Mouse (Mus musculus) gastrocnemius, postnatal 14 days (tissue): ENCODE measurements around the gene 1110051M20Rik. TPM values are rescaled to one million over a fixed set of nuclear protein-coding genes. Genes with fewer than 3 reads are reported as not detected.
A peak's percentile ranks its signal among the peaks of the same experiment; 100 is the strongest.

Experiments used
- DNase-seq: peaks from one replicate; pipeline ENCODE4 v3.0.0; 2021; ENCODE audit warnings: mixed read lengths
- intact Hi-C: fragments of 180-260 bp; cut with DNase I; formaldehyde crosslinking; loops from one replicate; pipeline ENCODE4 v1.15.1; 2025; ENCODE audit warnings: low total_unique reads
- total RNA-seq, 2 experiments: library from RNA; stranded (reverse); gene quantifications; 2 replicates each; pipeline ENCODE4 v1.2.3; 2021

Gene 1110051M20Rik
- total RNA-seq, 2 experiments from 2014 or later, result 11.3 to 13.2 TPM

DNA sequence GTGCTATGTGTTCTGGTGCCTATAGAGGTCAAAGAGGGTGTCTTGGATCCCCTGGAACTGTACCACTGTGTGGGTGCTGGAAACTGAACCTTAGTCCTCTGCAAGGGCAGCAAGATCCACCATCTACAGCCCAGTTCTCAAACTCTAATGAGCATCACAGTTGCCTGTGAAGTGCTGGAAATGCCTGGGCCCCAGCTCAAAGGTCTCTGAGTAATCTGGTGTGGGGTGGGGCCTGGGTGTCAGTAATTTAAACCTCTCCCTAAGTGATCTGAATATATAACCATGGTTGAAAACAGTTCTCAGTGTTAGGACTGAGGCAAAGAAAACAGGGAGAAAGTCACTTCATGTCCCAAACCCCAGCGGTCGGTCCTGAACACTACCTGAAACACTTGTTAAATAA lies 81.2 kb downstream of the 1110051M20Rik start:
- DNase-seq, result no peak
- intact Hi-C loops, result no loop called here

GRCm38 (mm10) chr2:91361068-91361528 lies 83.4 kb downstream of the 1110051M20Rik start:
- peak; percentile 47 for DNase-seq
- intact Hi-C loops, result no loop called here

GRCm38 (mm10) chr2:91355767-91356166 lies 88.7 kb downstream of the 1110051M20Rik start:
- intact Hi-C loops, result loop anchor here (10.0 kb wide), 1 partner anchor 51 kb away; no protein-coding TSS in a partner anchor
- no peak for DNase-seq

DNA sequence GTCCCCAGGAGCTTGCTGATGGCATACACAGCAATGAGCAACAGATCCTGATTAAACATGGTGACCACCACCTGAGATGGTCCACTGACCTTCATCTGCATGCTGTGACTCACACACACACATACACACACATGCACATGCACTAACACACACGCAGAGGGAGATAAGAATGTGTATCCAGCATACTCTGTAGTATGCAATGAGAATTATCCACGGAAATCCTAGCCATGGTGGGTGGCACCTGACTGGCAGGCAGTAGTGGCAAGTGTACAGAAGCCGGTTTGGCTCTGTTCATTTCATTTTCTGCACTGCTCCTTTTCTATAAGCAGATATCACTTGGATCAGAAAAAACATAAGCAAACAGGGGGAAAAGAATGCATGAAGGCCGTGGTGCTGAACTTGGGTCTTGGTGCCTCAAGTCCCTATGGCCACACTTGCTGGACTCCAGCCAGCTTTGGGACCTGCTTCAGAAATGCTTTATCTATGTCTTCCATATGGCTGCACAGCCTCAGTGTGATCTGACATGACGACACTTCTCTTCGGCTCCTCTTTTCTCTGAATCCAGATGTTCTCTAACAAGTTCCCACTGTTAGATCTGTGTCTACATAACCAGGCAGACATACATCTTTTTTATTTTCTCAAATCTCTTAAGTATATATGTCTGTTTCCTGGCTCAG lies 89.6 kb downstream of the 1110051M20Rik start:
- intact Hi-C loops, result loop anchor here (10.0 kb wide), 1 partner anchor 50 kb away; no protein-coding TSS in a partner anchor
- no peak for DNase-seq

- intact Hi-C loops, result loop anchor here (10.0 kb wide), 1 partner anchor 49 kb away; no protein-coding TSS in a partner anchor
- no peak for DNase-seq
Measured at GRCm38 (mm10) chr2:91353854-91354253, 90.7 kb downstream of the 1110051M20Rik start.

DNA sequence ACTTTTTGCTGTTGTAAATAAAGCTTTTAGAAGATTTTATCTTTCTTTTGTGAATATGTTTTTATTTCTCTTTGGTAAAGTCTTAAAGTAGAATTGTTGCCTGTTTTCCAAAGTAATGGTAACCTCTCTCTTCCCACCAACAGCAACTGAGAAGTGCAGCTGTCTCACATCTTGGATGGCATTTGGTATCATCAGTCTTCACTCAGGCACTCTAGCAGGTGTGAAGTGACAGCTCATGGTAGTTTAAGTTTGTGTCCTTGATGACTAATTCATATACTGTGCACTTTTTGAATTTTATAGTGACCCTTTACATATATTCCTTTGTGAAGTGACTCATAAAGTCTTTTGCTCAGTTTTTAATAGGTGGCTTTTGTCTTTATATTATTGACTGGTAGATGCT lies 92.7 kb downstream of the 1110051M20Rik start:
- intact Hi-C loops, result loop anchor here (10.0 kb wide), 1 partner anchor 47 kb away; no protein-coding TSS in a partner anchor
- DNase-seq, result no peak

GRCm38 (mm10) chr2:91349974-91350457 lies 94.5 kb downstream of the 1110051M20Rik start:
- intact Hi-C loops, result loop anchor here (10.0 kb wide), 1 partner anchor 45 kb away; no protein-coding TSS in a partner anchor
- no peak for DNase-seq

- DNase-seq, result no peak
Measured at GRCm38 (mm10) chr2:91348936-91349335, 95.6 kb downstream of the 1110051M20Rik start.

DNA sequence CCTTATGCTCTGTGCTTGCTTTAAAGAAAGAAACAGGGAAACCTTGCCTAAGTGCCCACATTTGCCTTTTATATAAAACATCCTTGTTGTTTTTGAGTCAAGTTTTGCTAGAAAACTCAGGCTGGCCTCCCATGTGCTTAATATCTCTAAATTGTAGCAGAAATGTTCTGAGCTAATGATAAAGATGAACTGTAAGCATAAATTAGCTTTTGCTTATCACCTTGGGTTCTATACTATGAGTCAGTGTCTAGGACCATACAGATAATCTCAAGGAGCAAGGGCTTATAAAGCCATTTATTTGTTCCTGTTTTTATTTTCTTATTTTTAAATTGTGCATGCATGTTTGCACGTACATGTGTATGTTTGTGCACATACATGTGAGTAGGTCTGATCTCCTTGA lies 98.9 kb downstream of the 1110051M20Rik start:
- intact Hi-C loops, result no loop called here
- DNase-seq, result no peak

More at GRCm38 (mm10) chr2:91348936-91349335, 95.6 kb downstream of the 1110051M20Rik start:
- intact Hi-C loops, result no loop called here

DNA sequence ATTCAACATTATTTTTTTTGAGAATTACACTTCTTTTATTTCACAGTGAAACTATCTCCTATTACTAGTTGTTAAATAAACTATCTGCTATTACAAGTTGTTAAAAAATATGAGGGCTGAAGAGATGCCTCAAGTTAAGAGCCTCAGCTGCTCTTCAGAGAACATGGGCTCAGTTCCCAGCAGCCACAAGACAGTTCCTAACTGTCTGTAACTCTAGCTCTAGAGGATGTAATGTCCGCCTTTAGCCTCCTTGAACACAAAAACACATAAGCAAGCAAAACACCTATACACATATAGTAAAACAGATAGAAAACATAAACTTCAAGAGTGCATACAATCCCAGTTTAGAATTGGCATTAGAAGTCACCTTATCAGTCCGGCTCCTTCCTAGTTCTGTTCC lies 104.9 kb downstream of the 1110051M20Rik start:
- DNase-seq, result no peak
- intact Hi-C loops, result no loop called here

GRCm38 (mm10) chr2:91335128-91335527 lies 109.4 kb downstream of the 1110051M20Rik start:
- intact Hi-C loops, result no loop called here
- DNase-seq, result peak; percentile 75

- intact Hi-C loops, result no loop called here
Measured at GRCm38 (mm10) chr2:91331051-91331843, 113.3 kb downstream of the 1110051M20Rik start.

DNA sequence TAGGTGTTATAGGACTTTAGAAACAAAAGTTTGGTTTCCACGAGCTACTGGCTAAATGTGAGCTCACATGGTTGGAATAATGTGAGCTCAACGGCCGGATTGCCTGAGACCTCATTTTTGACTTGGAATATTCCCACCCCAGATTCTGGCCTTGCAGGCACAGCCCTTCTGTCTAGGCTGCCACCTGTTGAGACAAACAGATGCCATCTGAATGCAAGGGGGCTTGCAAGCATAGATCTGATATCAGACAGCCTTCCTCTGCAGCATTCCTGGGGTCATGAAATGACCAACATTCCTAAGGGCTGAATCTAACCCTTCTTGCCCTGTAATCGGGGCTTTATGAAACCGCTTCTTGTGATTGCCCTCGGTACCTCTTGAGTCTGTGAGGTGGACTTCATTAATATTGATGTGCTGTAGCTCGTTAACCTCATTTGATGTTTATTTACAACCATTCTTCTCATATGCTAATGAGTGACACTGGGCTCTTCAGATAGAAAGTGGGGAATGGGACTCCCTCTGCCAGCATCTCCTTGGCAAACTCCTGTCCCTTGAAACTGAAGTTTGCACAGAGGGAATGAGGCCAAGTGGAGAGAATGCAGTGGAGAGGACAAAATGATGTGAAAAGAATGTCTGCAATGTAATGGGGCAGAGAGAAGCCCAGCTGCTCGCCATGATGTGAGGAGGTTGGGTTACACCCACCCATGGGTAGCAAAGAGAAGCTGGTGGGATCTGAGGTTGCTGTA lies 114.3 kb downstream of the 1110051M20Rik start:
- intact Hi-C loops, result no loop called here
- no peak for DNase-seq

More at GRCm38 (mm10) chr2:91331051-91331843, 113.3 kb downstream of the 1110051M20Rik start:
- DNase-seq, result no peak

DNA sequence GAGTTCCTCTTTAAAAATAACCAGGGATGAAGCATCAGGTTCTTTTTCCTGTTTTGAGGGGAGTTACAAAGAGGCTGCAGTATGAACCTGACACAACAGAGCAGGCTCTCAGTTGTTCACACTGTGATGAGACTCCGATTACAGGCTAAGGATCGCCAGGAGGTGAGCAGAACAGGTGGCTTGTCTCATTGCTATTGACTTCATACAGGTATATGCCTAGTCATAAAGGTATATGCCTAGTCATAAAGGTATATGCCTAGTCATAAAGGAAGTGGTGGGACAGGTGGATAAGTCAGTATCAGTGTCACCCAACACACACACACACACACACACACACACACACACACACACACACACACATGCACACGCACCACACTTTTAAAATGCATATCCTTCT lies 115.8 kb downstream of the 1110051M20Rik start:
- intact Hi-C loops, result no loop called here

GRCm38 (mm10) chr2:91327968-91328728 lies 116.4 kb downstream of the 1110051M20Rik start:
- intact Hi-C loops, result no loop called here
- DNase-seq, result no peak

More for the DNA sequence above, 115.8 kb downstream of the 1110051M20Rik start:
- DNase-seq, result no peak

- DNase-seq, result no peak
- intact Hi-C loops, result no loop called here
Measured at GRCm38 (mm10) chr2:91326746-91327350, 117.7 kb downstream of the 1110051M20Rik start.

DNA sequence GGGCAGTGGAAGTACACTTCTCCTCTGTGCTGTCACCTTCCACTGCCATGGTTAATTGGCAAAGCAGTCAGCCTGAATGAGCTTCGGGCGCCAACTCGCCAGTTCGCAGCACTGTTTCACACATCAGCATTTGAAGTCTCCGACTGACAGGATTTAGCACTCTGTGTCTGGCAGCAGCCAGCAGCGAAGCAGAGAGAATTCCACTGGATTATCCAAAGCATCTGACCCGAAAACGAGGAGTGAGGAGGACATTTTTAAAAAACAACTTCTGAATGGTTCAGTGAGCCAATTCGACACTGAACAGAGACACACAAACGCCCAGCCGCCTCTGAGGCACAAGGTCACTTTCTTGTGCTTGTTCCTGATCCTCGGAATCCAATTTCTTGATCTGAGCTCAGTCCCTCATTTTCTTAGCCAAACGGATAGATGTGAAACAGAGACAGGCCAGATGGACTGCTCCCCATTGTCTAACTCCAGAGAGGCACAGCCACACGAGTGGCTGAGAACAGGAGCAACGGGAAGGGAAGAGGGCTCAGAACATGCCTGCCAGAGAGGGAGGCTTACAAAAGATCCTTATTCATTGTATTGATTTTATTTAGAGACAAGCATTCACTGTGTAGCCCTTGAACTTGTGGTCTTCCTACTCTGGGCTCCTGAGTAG lies 119.6 kb downstream of the 1110051M20Rik start:
- intact Hi-C loops, result no loop called here
- peak; percentile 18 for DNase-seq

- intact Hi-C loops, result no loop called here
- DNase-seq, result peak; percentile 28
Measured at GRCm38 (mm10) chr2:91324346-91324745, 120.2 kb downstream of the 1110051M20Rik start.
